Mouse (Mus musculus) limb, embryonic 12.5 days (tissue): Measurements from ENCODE around the gene Srsf3. TPM values are rescaled to one million over a fixed set of nuclear protein-coding genes. Genes with fewer than 3 reads are reported as not detected.
"Not testable (repeated sequence)": the region's sequence is repeated elsewhere in the genome, so short reads cannot be mapped to it uniquely, and the experiment has no call there.

Source experiments
- ATAC-seq: fragments of 200-750 bp; cut with Nextera tagmentation; 2 replicates; pipeline ENCODE4 v1.8.0; 2017; ENCODE audit warnings: low read depth, moderate TSS enrichment; ENCODE audit not compliant: insufficient number of reproducible peaks, insufficient read depth, low FRiP score, low TSS enrichment
- H3K27ac ChIP-seq: fragments of 300-500 bp; sonication (generic); 2 replicates; pipeline ENCODE4 v1.5.1; 2016; ENCODE audit warnings: mild to moderate bottlenecking, moderate library complexity
- H3K27me3 ChIP-seq: fragments of 300-500 bp; sonication (generic); 2 replicates; pipeline ENCODE4 v1.6.1; 2016; ENCODE audit warnings: mild to moderate bottlenecking, moderate library complexity
- H3K36me3 ChIP-seq: fragments of 300-500 bp; sonication (generic); 2 replicates; pipeline ENCODE4 v1.6.1; 2016; ENCODE audit warnings: mild to moderate bottlenecking, moderate library complexity
- H3K4me1 ChIP-seq: fragments of 300-500 bp; sonication (generic); replicated peaks from 2 replicates; pipeline ENCODE4 v1.6.1; 2016
- H3K4me2 ChIP-seq: fragments of 300-500 bp; sonication (generic); 2 replicates; pipeline ENCODE4 v1.6.1; 2016; ENCODE audit warnings: mild to moderate bottlenecking, moderate library complexity
- H3K4me3 ChIP-seq: fragments of 300-500 bp; sonication (generic); replicated peaks from 2 replicates; pipeline ENCODE4 v1.5.1; 2016; ENCODE audit warnings: mild to moderate bottlenecking
- H3K9ac ChIP-seq: fragments of 300-500 bp; sonication (generic); replicated peaks from 2 replicates; pipeline ENCODE4 v1.6.1; 2016; ENCODE audit warnings: mild to moderate bottlenecking, moderate library complexity
- H3K9me3 ChIP-seq: fragments of 300-500 bp; sonication (generic); 2 replicates; pipeline ENCODE4 v1.6.1; 2016; ENCODE audit warnings: mild to moderate bottlenecking, moderate library complexity
- WGBS: fragments of 180-500 bp; shearing (Covaris S2); methylation state at CpG from one replicate; pipeline ENCODE4 v1.1.7; 2016; 5-methylcytosine and 5-hydroxymethylcytosine counted together
- polyA plus RNA-seq: library from polyadenylated mRNA; unstranded; fragments of >200 nt; fragmentation: Nextera tagmentation; extraction: Ambion mirVana; gene quantifications from 2 replicates; pipeline ENCODE4 v1.2.1, GENCODE M21; 2016

Srsf3 gene
- polyA plus RNA-seq, 1 experiment from 2014 or later = 826 TPM

DNA sequence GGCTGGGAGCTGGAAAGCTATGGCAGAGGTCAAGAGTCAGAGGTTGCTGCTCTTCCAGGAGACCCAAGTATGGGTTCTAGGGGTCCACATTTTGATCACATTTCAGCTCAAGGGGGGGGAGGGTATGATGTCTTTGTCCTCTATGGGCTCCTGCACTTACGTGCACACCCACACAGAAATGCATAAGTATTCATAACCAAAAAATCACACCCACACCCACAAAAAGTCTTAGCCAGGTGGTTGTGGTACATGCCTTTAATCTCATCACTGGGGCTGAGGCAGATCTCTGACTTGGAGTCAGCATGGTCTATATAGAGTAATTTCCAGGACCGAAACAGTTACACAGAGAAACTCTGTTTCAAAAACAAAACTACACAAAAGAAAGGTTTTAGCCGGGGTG lies 33.5 kb downstream of the Srsf3 start:
- WGBS = 92% methylated on average over 3 of the region's 3 CpGs
- no peaks in the 10 kb centered on the region for H3K9me3 ChIP-seq

GRCm38 (mm10) chr17:29067416-29067815 lies 35.0 kb downstream of the Srsf3 start:
- not testable (repeated sequence) for H3K27ac ChIP-seq, H3K9ac ChIP-seq, H3K27me3 ChIP-seq, H3K4me3 ChIP-seq, ATAC-seq, H3K4me2 ChIP-seq, H3K36me3 ChIP-seq, H3K9me3 ChIP-seq
- peaks cover 26% of the 10 kb centered on the region for H3K4me1 ChIP-seq
- 86% methylated on average over 3 of the region's 3 CpGs for WGBS

More for the DNA sequence above, 33.5 kb downstream of the Srsf3 start:
- no peak overlapping the region for H3K9ac ChIP-seq
- no peak overlapping the region for H3K4me2 ChIP-seq
- H3K27ac ChIP-seq = no peak overlapping the region
- H3K27me3 ChIP-seq = no peaks in the 10 kb centered on the region
- no peak for ATAC-seq
- peaks cover 21% of the 10 kb centered on the region for H3K4me1 ChIP-seq
- no peaks in the 10 kb centered on the region for H3K36me3 ChIP-seq
- H3K4me3 ChIP-seq = no peak overlapping the region

- 50% methylated on average over 5 of the region's 5 CpGs for WGBS
- H3K27ac ChIP-seq = no peak overlapping the region
- peaks cover 26% of the 10 kb centered on the region for H3K4me1 ChIP-seq
- no peak overlapping the region for H3K4me3 ChIP-seq
- H3K9me3 ChIP-seq = no peaks in the 10 kb centered on the region
- H3K27me3 ChIP-seq = peaks cover 6% of the 10 kb centered on the region
- H3K4me2 ChIP-seq = no peak overlapping the region
- no peak for ATAC-seq
- H3K36me3 ChIP-seq = no peaks in the 10 kb centered on the region
- H3K9ac ChIP-seq = no peak overlapping the region
Measured at GRCm38 (mm10) chr17:29067847-29068246, 35.4 kb downstream of the Srsf3 start.

DNA sequence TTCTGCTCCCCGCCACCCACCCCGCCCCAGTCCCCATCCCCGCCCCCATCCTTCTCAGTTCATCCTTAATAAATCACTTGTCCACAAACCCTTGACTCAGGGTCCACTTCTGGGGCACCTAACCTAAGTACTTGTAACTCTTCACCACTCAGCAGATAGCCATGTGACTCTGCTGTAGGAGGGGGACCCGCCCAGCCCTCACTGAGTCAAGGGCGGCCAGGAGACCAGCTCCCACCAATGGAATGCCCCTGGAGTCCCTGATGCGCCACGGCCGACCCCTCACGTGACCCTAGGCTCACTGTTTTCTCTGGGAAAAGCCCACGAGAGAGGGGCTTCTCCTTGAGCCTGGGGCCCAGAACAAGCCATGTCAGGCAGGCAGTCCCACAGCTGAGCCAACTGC lies 36.6 kb downstream of the Srsf3 start:
- Histone ChIP-seq H3K4me2 (no peak overlapping the region), H3K4me3 (no peak overlapping the region), H3K9ac (no peak overlapping the region), H3K27me3 (peaks cover 10% of the 10 kb centered on the region), H3K9me3 (no peaks in the 10 kb centered on the region), H3K36me3 (no peaks in the 10 kb centered on the region), H3K27ac (no peak overlapping the region), H3K4me1 (peaks cover 25% of the 10 kb centered on the region)
- 73% methylated on average over 10 of the region's 10 CpGs for WGBS
- no peak for ATAC-seq

GRCm38 (mm10) chr17:29071820-29072219 lies 39.4 kb downstream of the Srsf3 start:
- no peak overlapping the region for H3K9ac ChIP-seq
- peaks cover 11% of the 10 kb centered on the region for H3K27me3 ChIP-seq
- no peak overlapping the region for H3K4me3 ChIP-seq
- H3K9me3 ChIP-seq = no peaks in the 10 kb centered on the region
- H3K36me3 ChIP-seq = no peaks in the 10 kb centered on the region
- WGBS = 69% methylated on average over 5 of the region's 5 CpGs
- no peak overlapping the region for H3K27ac ChIP-seq
- H3K4me2 ChIP-seq = no peak overlapping the region
- peaks cover 24% of the 10 kb centered on the region for H3K4me1 ChIP-seq
- no peak for ATAC-seq

DNA sequence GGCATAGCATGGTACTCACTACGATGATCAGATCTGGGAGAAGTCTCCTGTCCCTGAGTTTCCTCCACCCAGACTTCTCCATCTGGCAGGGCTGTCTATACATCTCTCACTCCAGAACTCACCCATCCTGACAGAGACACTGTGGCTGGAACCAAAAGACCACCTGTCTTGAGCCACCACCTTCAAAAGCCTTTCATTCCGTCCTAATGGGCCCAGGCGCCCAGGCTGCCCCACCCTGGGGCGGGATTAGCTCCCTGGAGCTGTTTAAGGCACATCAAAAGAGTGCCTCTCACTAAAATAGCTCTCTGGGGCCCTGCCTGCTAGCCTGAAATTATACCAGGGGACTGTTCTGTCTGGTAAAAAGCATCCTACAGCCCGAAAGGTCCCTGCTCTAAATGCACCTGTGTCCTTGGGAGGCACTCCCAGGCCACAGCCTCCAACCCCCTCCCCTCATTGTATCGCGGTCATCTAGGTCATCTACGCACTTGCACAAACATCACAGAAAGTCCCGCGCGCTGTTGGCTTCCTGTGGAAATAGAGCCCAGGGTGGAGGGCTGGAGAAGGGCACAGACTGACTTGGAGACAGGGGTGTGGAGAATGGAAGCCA lies 40.4 kb downstream of the Srsf3 start:
- no peak overlapping the region for H3K9ac ChIP-seq
- no peaks in the 10 kb centered on the region for H3K36me3 ChIP-seq
- H3K9me3 ChIP-seq = no peaks in the 10 kb centered on the region
- H3K4me3 ChIP-seq = no peak overlapping the region
- peaks cover 24% of the 10 kb centered on the region for H3K4me1 ChIP-seq
- peaks cover 17% of the 10 kb centered on the region for H3K27me3 ChIP-seq
- ATAC-seq = no peak
- WGBS = 8% methylated on average over 11 of the region's 11 CpGs
- no peak overlapping the region for H3K4me2 ChIP-seq
- no peak overlapping the region for H3K27ac ChIP-seq

- Histone ChIP-seq H3K9me3 (no peaks in the 10 kb centered on the region), H3K9ac (no peak overlapping the region), H3K4me3 (no peak overlapping the region), H3K27me3 (peaks cover 17% of the 10 kb centered on the region), H3K4me2 (no peak overlapping the region), H3K36me3 (no peaks in the 10 kb centered on the region), H3K4me1 (peaks cover 24% of the 10 kb centered on the region), H3K27ac (no peak overlapping the region)
- ATAC-seq = no peak
- 39% methylated on average over 5 of the region's 5 CpGs for WGBS
Measured at GRCm38 (mm10) chr17:29073313-29073712, 40.9 kb downstream of the Srsf3 start.

GRCm38 (mm10) chr17:29074085-29074484 lies 41.7 kb downstream of the Srsf3 start:
- H3K9ac ChIP-seq = no peak overlapping the region
- no peak overlapping the region for H3K4me2 ChIP-seq
- 77% methylated on average over 13 of the region's 13 CpGs for WGBS
- H3K27me3 ChIP-seq = peaks cover 20% of the 10 kb centered on the region
- H3K4me1 ChIP-seq = peaks cover 27% of the 10 kb centered on the region
- no peak for ATAC-seq
- H3K36me3 ChIP-seq = no peaks in the 10 kb centered on the region
- H3K4me3 ChIP-seq = no peak overlapping the region
- no peak overlapping the region for H3K27ac ChIP-seq
- no peaks in the 10 kb centered on the region for H3K9me3 ChIP-seq

DNA sequence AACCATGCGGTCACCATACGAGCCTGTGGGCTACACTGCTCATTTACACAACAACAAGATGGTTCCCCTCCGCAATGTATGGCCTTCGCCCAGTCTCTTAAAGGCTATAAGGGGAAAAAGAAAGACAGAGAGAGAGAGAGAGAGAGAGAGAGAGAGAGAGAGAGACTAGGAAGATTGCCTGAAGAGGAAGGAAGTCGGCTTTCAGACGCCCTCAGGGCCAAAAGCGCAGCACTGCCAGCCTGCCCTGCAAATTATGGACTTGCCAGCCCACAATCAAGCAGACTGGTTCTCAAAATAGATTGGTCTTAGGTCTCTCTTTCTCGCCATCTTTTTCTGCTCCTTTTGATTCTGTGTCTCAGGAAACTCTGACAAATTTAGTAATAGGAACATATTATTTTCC lies 43.8 kb downstream of the Srsf3 start:
- H3K9me3 ChIP-seq = no peaks in the 10 kb centered on the region
- H3K4me3 ChIP-seq = no peak overlapping the region
- H3K27ac ChIP-seq = no peak overlapping the region
- H3K4me1 ChIP-seq = peaks cover 35% of the 10 kb centered on the region
- no peak overlapping the region for H3K4me2 ChIP-seq
- WGBS = 87% methylated on average over 8 of the region's 8 CpGs
- H3K36me3 ChIP-seq = no peaks in the 10 kb centered on the region
- ATAC-seq = no peak
- no peak overlapping the region for H3K9ac ChIP-seq
- H3K27me3 ChIP-seq = peaks cover 39% of the 10 kb centered on the region

GRCm38 (mm10) chr17:29077786-29078509 lies 45.5 kb downstream of the Srsf3 start:
- Histone ChIP-seq H3K9ac (no peak overlapping the region), H3K36me3 (no peaks in the 10 kb centered on the region), H3K9me3 (no peaks in the 10 kb centered on the region), H3K4me1 (peaks cover 32% of the 10 kb centered on the region), H3K4me2 (peak overlapping the region; percentile 52), H3K4me3 (peak overlapping the region; percentile 25), H3K27ac (no peak overlapping the region), H3K27me3 (peaks cover 48% of the 10 kb centered on the region)
- ATAC-seq = no peak
- 22% methylated on average over 14 of the region's 14 CpGs for WGBS

GRCm38 (mm10) chr17:29078519-29079383 lies 46.3 kb downstream of the Srsf3 start:
- Histone ChIP-seq H3K4me1 (peaks cover 24% of the 10 kb centered on the region), H3K4me2 (peak overlapping the region; percentile 52), H3K27me3 (peaks cover 44% of the 10 kb centered on the region), H3K4me3 (peak overlapping the region; percentile 25), H3K9me3 (no peaks in the 10 kb centered on the region), H3K9ac (no peak overlapping the region), H3K36me3 (no peaks in the 10 kb centered on the region), H3K27ac (peak overlapping the region; percentile 45; the same call in 1 of the 2 replicates)
- no peak for ATAC-seq
- WGBS = 8% methylated on average over 25 of the region's 25 CpGs
